Mouse (Mus musculus) layer of hippocampus, adult 11-12 months (tissue): Measurements from ENCODE around the gene A930033H14Rik.

Experiments used
- DNase-seq: peaks from one replicate; pipeline ENCODE4 v3.0.0; 2022; ENCODE audit warnings: low spot score

The A930033H14Rik gene

GRCm38 (mm10) chr10:69237185-69237584 is 24.3 kb upstream of the A930033H14Rik start:
- DNase-seq: no peak

- no peak for DNase-seq
These were observed 13.1 kb upstream of the A930033H14Rik start for GRCm38 (mm10) chr10:69225951-69226350.

GRCm38 (mm10) chr10:69225471-69225870 is 12.6 kb upstream of the A930033H14Rik start:
- no peak for DNase-seq

- DNase-seq: no peak
These were observed 11.4 kb upstream of the A930033H14Rik start for GRCm38 (mm10) chr10:69224276-69224675.

GRCm38 (mm10) chr10:69223232-69223631 is 10.3 kb upstream of the A930033H14Rik start:
- DNase-seq: no peak

- DNase-seq: no peak
These were observed 9.1 kb upstream of the A930033H14Rik start for GRCm38 (mm10) chr10:69221955-69222354.

- DNase-seq: no peak
These were observed 8.2 kb upstream of the A930033H14Rik start for GRCm38 (mm10) chr10:69221148-69221547.

- no peak for DNase-seq
These were observed 7.4 kb upstream of the A930033H14Rik start for GRCm38 (mm10) chr10:69220296-69220695.

- DNase-seq: no peak
These were observed 6.4 kb upstream of the A930033H14Rik start for GRCm38 (mm10) chr10:69219289-69219626.

GRCm38 (mm10) chr10:69218458-69219288 is 5.8 kb upstream of the A930033H14Rik start:
- no peak for DNase-seq

GRCm38 (mm10) chr10:69217127-69217690 is 4.3 kb upstream of the A930033H14Rik start:
- no peak for DNase-seq

- no peak for DNase-seq
These were observed 1.1 kb upstream of the A930033H14Rik start for GRCm38 (mm10) chr10:69213986-69214385.

GRCm38 (mm10) chr10:69213451-69213877 is 566 bp upstream of the A930033H14Rik start:
- DNase-seq: no peak

GRCm38 (mm10) chr10:69211976-69212375 is 922 bp downstream of the A930033H14Rik start:
- DNase-seq: no peak

- no peak for DNase-seq
These were observed 1.3 kb downstream of the A930033H14Rik start for GRCm38 (mm10) chr10:69211560-69211959.

GRCm38 (mm10) chr10:69210659-69211058 is 2.2 kb downstream of the A930033H14Rik start:
- DNase-seq: no peak

GRCm38 (mm10) chr10:69210006-69210405 is 2.9 kb downstream of the A930033H14Rik start:
- DNase-seq: no peak

GRCm38 (mm10) chr10:69208705-69209104 is 4.2 kb downstream of the A930033H14Rik start:
- no peak for DNase-seq

- DNase-seq: no peak
These were observed 4.8 kb downstream of the A930033H14Rik start for GRCm38 (mm10) chr10:69207981-69208630.

GRCm38 (mm10) chr10:69207481-69207880 is 5.4 kb downstream of the A930033H14Rik start:
- no peak for DNase-seq

- DNase-seq: no peak
These were observed 6.8 kb downstream of the A930033H14Rik start for GRCm38 (mm10) chr10:69206081-69206480.

- DNase-seq: no peak
These were observed 8.1 kb downstream of the A930033H14Rik start for GRCm38 (mm10) chr10:69204677-69205400.
